Mouse (Mus musculus) embryonic fibroblast, embryonic 13.5 days (primary cell): ENCODE results near the gene Ppp1r9a.

Source experiments
- CTCF ChIP-seq: IDR thresholded peaks from 2 replicates; pipeline ENCODE4 v1.5.1; 2011; ENCODE audit warnings: mild to moderate bottlenecking, control low read depth, low read length, moderate library complexity, borderline replicate concordance; ENCODE audit not compliant: insufficient read depth
- POLR2A ChIP-seq: IDR thresholded peaks from 2 replicates; pipeline ENCODE4 v1.6.1; 2011; ENCODE audit warnings: low read depth, mild to moderate bottlenecking, control low read depth, low read length, moderate library complexity

DNA sequence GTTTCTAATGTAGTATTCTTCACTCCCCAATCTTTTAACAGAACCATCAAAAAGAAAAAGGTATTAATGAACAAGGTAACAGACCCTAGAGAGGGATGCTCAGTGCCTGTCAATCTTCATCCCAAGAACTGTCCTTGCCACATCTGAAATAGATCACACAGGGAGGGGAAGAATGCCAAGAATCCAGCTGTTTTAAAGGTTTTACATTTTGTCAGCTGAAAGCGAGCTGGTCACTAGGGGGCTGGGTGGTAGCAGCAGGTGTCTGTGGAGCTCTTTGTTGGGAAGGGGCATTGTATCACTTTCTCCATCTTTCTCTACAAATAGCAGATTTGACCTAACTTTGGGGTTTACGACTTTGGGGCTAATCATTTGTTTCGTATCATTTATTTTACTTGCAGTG is 194.6 kb downstream of the Ppp1r9a start:
- no peak for TF ChIP-seq CTCF
- no peak for TF ChIP-seq POLR2A
